In the genomic region with DNA sequence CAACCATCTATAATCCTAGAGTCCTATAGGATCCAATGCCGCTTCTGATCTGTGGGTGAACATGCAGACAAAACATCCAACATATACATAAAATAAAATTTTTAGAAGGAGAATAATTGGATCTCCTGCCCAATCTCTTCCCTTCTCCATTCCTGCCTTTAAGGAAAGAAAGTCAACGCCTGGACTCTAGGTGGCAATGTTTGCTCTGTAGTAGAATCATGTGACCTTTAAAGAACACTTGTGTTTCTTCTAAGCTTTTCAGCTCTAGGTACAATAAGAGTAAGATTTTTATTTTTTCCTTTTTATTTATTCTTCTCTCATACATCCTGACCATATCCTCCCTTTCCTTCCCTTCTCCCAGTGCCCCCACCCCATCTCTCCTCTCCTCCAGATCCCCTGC, we compare ENCODE assay signal across 16 mouse cellular contexts. TPM values are rescaled to one million over a fixed set of nuclear protein-coding genes. Genes with fewer than 3 reads are reported as not detected.
DNase-seq lines count a peak whose midpoint lies in the region; ATAC-seq and TF ChIP-seq lines count a peak whose summit lies in the region.
"Had no signal": no experiment of that assay in that cellular context is flagged by ENCODE, and none has a peak within 500 bp of the region (broad histone marks: within the 10 kb centered on the region; RNA-seq: fewer than 3 reads in every experiment).

No protein-coding gene starts in this region.

- ATAC-seq in CD4-positive, CD25-positive, alpha-beta regulatory T cell, adult 4 months, result no peak
- ATAC-seq in kidney, postnatal 0 days (replicated peaks; ENCODE audit: low FRiP score, low read depth), result no peak
- ATAC-seq in midbrain, postnatal 0 days (ENCODE audit: low FRiP score), result no peak
- no peak for ATAC-seq in midbrain, embryonic 13.5 days
- ATAC-seq in stomach, postnatal 0 days (ENCODE audit: low FRiP score, low TSS enrichment), result no peak

- no peaks in the 10 kb centered on the region for H3K27me3 ChIP-seq in kidney, postnatal 0 days (ENCODE audit: insufficient read depth, low read length)
- H3K27me3 ChIP-seq in midbrain, postnatal 0 days (ENCODE audit: insufficient read depth, low read length), result no peaks in the 10 kb centered on the region
- 0 out of 2 replicates have a peak, but pooled peaks cover 7% of the 10 kb centered on the region for H3K27me3 ChIP-seq in midbrain, embryonic 13.5 days
- no peaks in the 10 kb centered on the region for H3K27me3 ChIP-seq in stomach, postnatal 0 days (ENCODE audit: control insufficient read depth, insufficient read depth, low read length)
- H3K27me3 ChIP-seq: hindbrain, embryonic 15.5 days; neural tube, embryonic 12.5 days; stomach, embryonic 15.5 days had no signal

- 0 out of 2 replicates have a peak overlapping the region, but pooled peaks have one; percentile 22 for H3K4me2 ChIP-seq in kidney, postnatal 0 days (ENCODE audit: low read length)
- no peak overlapping the region for H3K4me2 ChIP-seq in midbrain, postnatal 0 days (ENCODE audit: low read depth, low read length, poor library complexity, severe bottlenecking)
- no peak overlapping the region for H3K4me2 ChIP-seq in midbrain, embryonic 13.5 days (replicated peaks)
- H3K4me2 ChIP-seq in stomach, postnatal 0 days (replicated peaks; ENCODE audit: low read depth), result 0 out of 2 replicates have a peak overlapping the region, but pooled peaks have one; percentile 15
- H3K4me2 ChIP-seq: heart, embryonic 11.5 days; hindbrain, embryonic 15.5 days; midbrain, embryonic 11.5 days; neural tube, embryonic 12.5 days; stomach, embryonic 15.5 days had no signal

- H3K27ac ChIP-seq in kidney, postnatal 0 days, result no peak overlapping the region
- no peak overlapping the region for H3K27ac ChIP-seq in midbrain, postnatal 0 days (ENCODE audit: low read depth, low read length)
- H3K27ac ChIP-seq in midbrain, embryonic 13.5 days, result no peak overlapping the region
- H3K27ac ChIP-seq in stomach, postnatal 0 days (replicated peaks), result no peak overlapping the region
- H3K27ac ChIP-seq: hindbrain, embryonic 15.5 days; limb, embryonic 10.5 days; neural tube, embryonic 12.5 days; stomach, embryonic 15.5 days had no signal

- H3K36me3 ChIP-seq in kidney, postnatal 0 days (ENCODE audit: insufficient read depth, low read length), result peaks cover 2% of the 10 kb centered on the region; the same call in 1 of the 2 replicates
- H3K36me3 ChIP-seq in midbrain, postnatal 0 days (ENCODE audit: insufficient read depth, low read length), result no peaks in the 10 kb centered on the region; the same call in 1 of the 2 replicates
- H3K36me3 ChIP-seq in midbrain, embryonic 13.5 days, result peaks cover 5% of the 10 kb centered on the region; the same call in 1 of the 2 replicates
- H3K36me3 ChIP-seq in stomach, postnatal 0 days (ENCODE audit: control insufficient read depth, insufficient read depth, low read length), result peaks cover 5% of the 10 kb centered on the region; the same call in 1 of the 2 replicates

- no peak for TF ChIP-seq EP300 in stomach, postnatal 0 days (optimal IDR thresholded peaks at IDR 0.05)

- H3K4me1 ChIP-seq in kidney, postnatal 0 days (replicated peaks; ENCODE audit: insufficient read depth, low read length), result no peaks in the 10 kb centered on the region; the same call in 1 of the 2 replicates
- no peaks in the 10 kb centered on the region for H3K4me1 ChIP-seq in midbrain, postnatal 0 days (ENCODE audit: insufficient read depth, low read length)
- H3K4me1 ChIP-seq in midbrain, embryonic 13.5 days (replicated peaks), result peaks cover 7% of the 10 kb centered on the region; the same call in 1 of the 2 replicates
- H3K4me1 ChIP-seq in stomach, postnatal 0 days (replicated peaks; ENCODE audit: control insufficient read depth, insufficient read depth), result no peaks in the 10 kb centered on the region; the same call in 1 of the 2 replicates
- H3K4me1 ChIP-seq: stomach, embryonic 15.5 days had no signal

- no peak overlapping the region for H3K9ac ChIP-seq in kidney, postnatal 0 days (ENCODE audit: low read depth, low read length)
- H3K9ac ChIP-seq in midbrain, postnatal 0 days (replicated peaks; ENCODE audit: low read length, poor library complexity, severe bottlenecking), result no peak overlapping the region
- no peak overlapping the region for H3K9ac ChIP-seq in midbrain, embryonic 13.5 days (replicated peaks)
- H3K9ac ChIP-seq in stomach, postnatal 0 days (ENCODE audit: low read length), result no peak overlapping the region
- H3K9ac ChIP-seq: hindbrain, embryonic 15.5 days; neural tube, embryonic 12.5 days; stomach, embryonic 15.5 days had no signal

- no peaks in the 10 kb centered on the region for H3K9me3 ChIP-seq in kidney, postnatal 0 days (replicated peaks; ENCODE audit: low read length)
- H3K9me3 ChIP-seq in midbrain, postnatal 0 days (ENCODE audit: low read length), result no peaks in the 10 kb centered on the region
- no peaks in the 10 kb centered on the region for H3K9me3 ChIP-seq in midbrain, embryonic 13.5 days
- no peaks in the 10 kb centered on the region for H3K9me3 ChIP-seq in stomach, postnatal 0 days (ENCODE audit: control insufficient read depth, low read length)
- H3K9me3 ChIP-seq: hindbrain, embryonic 15.5 days; limb, embryonic 10.5 days; neural tube, embryonic 12.5 days; stomach, embryonic 15.5 days had no signal

- no peak overlapping the region for H3K4me3 ChIP-seq in kidney, postnatal 0 days (replicated peaks; ENCODE audit: low read depth, low read length)
- no peak overlapping the region for H3K4me3 ChIP-seq in midbrain, postnatal 0 days (ENCODE audit: low read depth, low read length)
- H3K4me3 ChIP-seq in midbrain, embryonic 13.5 days (replicated peaks), result no peak overlapping the region
- no peak overlapping the region for H3K4me3 ChIP-seq in stomach, postnatal 0 days (ENCODE audit: low read depth, low read length)
- H3K4me3 ChIP-seq: hindbrain, embryonic 15.5 days; limb, embryonic 10.5 days; neural tube, embryonic 12.5 days; stomach, embryonic 15.5 days had no signal

- peak; percentile 60 for TF ChIP-seq CTCF in kidney, postnatal 0 days (IDR thresholded peaks at IDR 0.05; ENCODE audit: low read depth)
- peak; percentile 45; the same call in 1 of the 2 replicates for TF ChIP-seq CTCF in midbrain, postnatal 0 days (IDR thresholded peaks at IDR 0.05)
- peak; percentile 70 for TF ChIP-seq CTCF in stomach, postnatal 0 days (IDR thresholded peaks at IDR 0.05; ENCODE audit: low read depth)

- peak; percentile 37 for DNase-seq in CD4-positive, CD25-positive, alpha-beta regulatory T cell, adult 2 months (ENCODE audit: low read depth, low spot score)
- peak; percentile 68 for DNase-seq in kidney, postnatal 0 days (ENCODE audit: low spot score)
- no peak for DNase-seq in kidney, adult 18-20 months
- peak; percentile 12 for DNase-seq in midbrain, postnatal 0 days (ENCODE audit: low spot score)
- no peak for DNase-seq in stomach, postnatal 0 days (ENCODE audit: low spot score)
- no peak for DNase-seq in ovary, adult 18-20 months (ENCODE audit: low spot score)
- DNase-seq: right cerebral cortex, postnatal 14 days had no signal

- 69% methylated on average over 2 of the region's 2 CpGs for WGBS in kidney, postnatal 0 days
- WGBS in midbrain, postnatal 0 days, result 69% methylated on average over 2 of the region's 2 CpGs
- WGBS in midbrain, embryonic 13.5 days, result 58% methylated on average over 2 of the region's 2 CpGs
- WGBS in stomach, postnatal 0 days, result 58% methylated on average over 2 of the region's 2 CpGs

RNA-seq across cellular contexts. Expression of a gene that starts 1.5 kb away (rescaled TPM):
- polyA plus RNA-seq in CD4-positive, CD25-positive, alpha-beta regulatory T cell, adult 4 months (2017; shearing (Covaris generic)), result 10 to 100 TPM; 58.1 to 92.7 TPM
- 9.0 and 10.9 TPM in 2 replicates for polyA plus RNA-seq in kidney, postnatal 0 days (2015; fragmentation: Nextera tagmentation; extraction: Ambion mirVana)
- 8.7 and 9.8 TPM in 2 replicates for total RNA-seq in midbrain, postnatal 0 days (2014; rRNA removed)
- polyA plus RNA-seq in midbrain, postnatal 0 days (2015; fragmentation: Nextera tagmentation; extraction: Ambion mirVana), result 10.5 and 12.9 TPM in 2 replicates
- 19.3 and 20.0 TPM in 2 replicates for polyA plus RNA-seq in midbrain, embryonic 13.5 days (2015; fragmentation: Nextera tagmentation; extraction: Ambion mirVana)
- 7.8 and 8.6 TPM in 2 replicates for polyA plus RNA-seq in stomach, postnatal 0 days (2015; fragmentation: Nextera tagmentation; extraction: Ambion mirVana)

RNA-seq across cellular contexts. Expression of a gene that starts 3.4 kb away (rescaled TPM):
- polyA plus RNA-seq in CD4-positive, CD25-positive, alpha-beta regulatory T cell, adult 4 months (2017; shearing (Covaris generic)), result not detected
- polyA plus RNA-seq in kidney, postnatal 0 days (2015; fragmentation: Nextera tagmentation; extraction: Ambion mirVana), result 0.21 and 0.42 TPM in 2 replicates
- 0.42 TPM in 1 of 2 replicates, not detected in the other for total RNA-seq in midbrain, postnatal 0 days (2014; rRNA removed)
- 0.20 and 0.83 TPM in 2 replicates for polyA plus RNA-seq in midbrain, postnatal 0 days (2015; fragmentation: Nextera tagmentation; extraction: Ambion mirVana)
- polyA plus RNA-seq in midbrain, embryonic 13.5 days (2015; fragmentation: Nextera tagmentation; extraction: Ambion mirVana), result not detected in 2 replicates
- polyA plus RNA-seq in stomach, postnatal 0 days (2015; fragmentation: Nextera tagmentation; extraction: Ambion mirVana), result 1.1 and 2.5 TPM in 2 replicates
- polyA plus RNA-seq: limb, embryonic 10.5 days; midbrain, embryonic 11.5 days; neural tube, embryonic 12.5 days had no signal

RNA-seq across cellular contexts. Expression of a gene that starts 18.0 kb away (rescaled TPM):
- not detected for polyA plus RNA-seq in CD4-positive, CD25-positive, alpha-beta regulatory T cell, adult 4 months (2017; shearing (Covaris generic))
- polyA plus RNA-seq in kidney, postnatal 0 days (2015; fragmentation: Nextera tagmentation; extraction: Ambion mirVana), result 0.11 and 0.34 TPM in 2 replicates
- not detected in 2 replicates for total RNA-seq in midbrain, postnatal 0 days (2014; rRNA removed)
- not detected in 2 replicates for polyA plus RNA-seq in midbrain, postnatal 0 days (2015; fragmentation: Nextera tagmentation; extraction: Ambion mirVana)
- polyA plus RNA-seq in midbrain, embryonic 13.5 days (2015; fragmentation: Nextera tagmentation; extraction: Ambion mirVana), result 0.15 and 0.23 TPM in 2 replicates
- polyA plus RNA-seq in stomach, postnatal 0 days (2015; fragmentation: Nextera tagmentation; extraction: Ambion mirVana), result 0.13 TPM in 1 of 2 replicates, not detected in the other

RNA-seq across cellular contexts. Expression of a gene that starts 26.7 kb away (rescaled TPM):
- not detected for polyA plus RNA-seq in CD4-positive, CD25-positive, alpha-beta regulatory T cell, adult 4 months (2017; shearing (Covaris generic))
- 0.13 and 0.16 TPM in 2 replicates for polyA plus RNA-seq in kidney, postnatal 0 days (2015; fragmentation: Nextera tagmentation; extraction: Ambion mirVana)
- total RNA-seq in midbrain, postnatal 0 days (2014; rRNA removed), result not detected in 2 replicates
- polyA plus RNA-seq in midbrain, postnatal 0 days (2015; fragmentation: Nextera tagmentation; extraction: Ambion mirVana), result 0.12 TPM in 1 of 2 replicates, not detected in the other
- polyA plus RNA-seq in midbrain, embryonic 13.5 days (2015; fragmentation: Nextera tagmentation; extraction: Ambion mirVana), result 0.16 TPM in 1 of 2 replicates, not detected in the other
- 0.33 and 0.35 TPM in 2 replicates for polyA plus RNA-seq in stomach, postnatal 0 days (2015; fragmentation: Nextera tagmentation; extraction: Ambion mirVana)
- total RNA-seq: adrenal gland, postnatal 36 days had no signal
- polyA plus RNA-seq: limb, embryonic 10.5 days; midbrain, embryonic 11.5 days had no signal

RNA-seq across cellular contexts. Expression of a gene that starts 31.3 kb away (rescaled TPM):
- polyA plus RNA-seq in CD4-positive, CD25-positive, alpha-beta regulatory T cell, adult 4 months (2017; shearing (Covaris generic)), result 10 to 100 TPM; 24.4 to 48.3 TPM
- 26.5 and 28.5 TPM in 2 replicates for polyA plus RNA-seq in kidney, postnatal 0 days (2015; fragmentation: Nextera tagmentation; extraction: Ambion mirVana)
- 18.3 and 19.0 TPM in 2 replicates for total RNA-seq in midbrain, postnatal 0 days (2014; rRNA removed)
- polyA plus RNA-seq in midbrain, postnatal 0 days (2015; fragmentation: Nextera tagmentation; extraction: Ambion mirVana), result 12.5 and 13.4 TPM in 2 replicates
- polyA plus RNA-seq in midbrain, embryonic 13.5 days (2015; fragmentation: Nextera tagmentation; extraction: Ambion mirVana), result 28.6 and 30.4 TPM in 2 replicates
- 12.6 and 14.1 TPM in 2 replicates for polyA plus RNA-seq in stomach, postnatal 0 days (2015; fragmentation: Nextera tagmentation; extraction: Ambion mirVana)

Comparison
In these comparisons a context has a peak if more than half of its experiments do, and no peak if none do; other contexts are left out.
1. DNase-seq: peak in CD4-positive, CD25-positive, alpha-beta regulatory T cell, adult 2 months (single experiment), kidney, postnatal 0 days (single experiment) and midbrain, postnatal 0 days (single experiment); none in kidney, adult 18-20 months (single experiment), stomach, postnatal 0 days (single experiment) and ovary, adult 18-20 months (single experiment).
2. H3K4me2 ChIP-seq: peak in kidney, postnatal 0 days (single experiment) and stomach, postnatal 0 days (single experiment); none in midbrain, postnatal 0 days (single experiment) and midbrain, embryonic 13.5 days (single experiment).
3. Peak in every context shown above with its lines, with median percentiles within 50 percentile points of each other: CTCF ChIP-seq.